19 mouse cellular contexts compared by ENCODE assay signal in genomic region chr10:22303736-22304135, GRCm38 (mm10). TPM values are rescaled to one million over a fixed set of nuclear protein-coding genes. Genes with fewer than 3 reads are reported as not detected.
DNase-seq lines count a peak whose midpoint lies in the region; ATAC-seq and TF ChIP-seq lines count a peak whose summit lies in the region.
"Had no signal": no experiment of that assay in that cellular context is flagged by ENCODE, and none has a peak within 500 bp of the region (broad histone marks: within the 10 kb centered on the region; RNA-seq: fewer than 3 reads in every experiment).

No protein-coding gene starts in this region.

- no peaks in the 10 kb centered on the region for H3K27me3 ChIP-seq in spleen, adult 2 months (ENCODE audit: control insufficient read depth, insufficient read depth, low read length)
- no peaks in the 10 kb centered on the region for H3K27me3 ChIP-seq in liver, embryonic 12.5 days (replicated peaks)
- H3K27me3 ChIP-seq in hindbrain, embryonic 13.5 days = no peaks in the 10 kb centered on the region
- H3K27me3 ChIP-seq: embryonic facial prominence, embryonic 13.5 days; forebrain, embryonic 12.5 days; heart, embryonic 12.5 days; hindbrain, embryonic 15.5 days had no signal

- WGBS in spleen, adult 2 months = 58% methylated on average over 6 of the region's 6 CpGs
- WGBS in liver, embryonic 12.5 days (ENCODE audit: insufficient replicate concordance) = 68% methylated on average over 6 of the region's 6 CpGs
- 89% methylated on average over 6 of the region's 6 CpGs for WGBS in hindbrain, embryonic 13.5 days

- ATAC-seq in inflammation-experienced regulatory T-cells, adult 6 months = peak; percentile 2
- no peak for ATAC-seq in liver, embryonic 12.5 days
- no peak for ATAC-seq in hindbrain, embryonic 13.5 days (ENCODE audit: low FRiP score)
- ATAC-seq: forebrain, embryonic 16.5 days had no signal

- peaks cover 3% of the 10 kb centered on the region; the same call in 1 of the 2 replicates for H3K36me3 ChIP-seq in spleen, adult 2 months (ENCODE audit: control insufficient read depth, insufficient read depth, low read length)
- no peaks in the 10 kb centered on the region for H3K36me3 ChIP-seq in liver, embryonic 12.5 days
- H3K36me3 ChIP-seq in hindbrain, embryonic 13.5 days = no peaks in the 10 kb centered on the region
- H3K36me3 ChIP-seq: embryonic facial prominence, embryonic 13.5 days; forebrain, embryonic 12.5 days; heart, embryonic 12.5 days; hindbrain, embryonic 10.5 days; hindbrain, embryonic 15.5 days had no signal

- no peak overlapping the region for H3K4me2 ChIP-seq in liver, embryonic 12.5 days
- no peak overlapping the region for H3K4me2 ChIP-seq in hindbrain, embryonic 13.5 days
- H3K4me2 ChIP-seq: embryonic facial prominence, embryonic 13.5 days; forebrain, embryonic 12.5 days; heart, embryonic 12.5 days; hindbrain, embryonic 15.5 days had no signal

- H3K9ac ChIP-seq in liver, embryonic 12.5 days = no peak overlapping the region
- H3K9ac ChIP-seq in hindbrain, embryonic 13.5 days = no peak overlapping the region
- H3K9ac ChIP-seq: embryonic facial prominence, embryonic 13.5 days; forebrain, embryonic 12.5 days; heart, embryonic 12.5 days; hindbrain, embryonic 15.5 days had no signal

- no peaks in the 10 kb centered on the region for H3K9me3 ChIP-seq in liver, embryonic 12.5 days (replicated peaks)
- no peaks in the 10 kb centered on the region for H3K9me3 ChIP-seq in hindbrain, embryonic 13.5 days
- H3K9me3 ChIP-seq: embryonic facial prominence, embryonic 13.5 days; forebrain, embryonic 12.5 days; G1E; heart, embryonic 12.5 days; hindbrain, embryonic 10.5 days; hindbrain, embryonic 15.5 days had no signal

- peak overlapping the region; percentile 60; the same call in 1 of the 2 replicates for H3K27ac ChIP-seq in spleen, adult 2 months (ENCODE audit: insufficient read depth, low read length)
- no peak overlapping the region for H3K27ac ChIP-seq in liver, embryonic 12.5 days
- H3K27ac ChIP-seq in hindbrain, embryonic 13.5 days = no peak overlapping the region
- H3K27ac ChIP-seq: embryonic facial prominence, embryonic 13.5 days; forebrain, embryonic 12.5 days; hindbrain, embryonic 10.5 days; hindbrain, embryonic 15.5 days had no signal

- no peak for DNase-seq in spleen, adult 2 months (ENCODE audit: low read depth in 1 of 2, low spot score in 2 of 2)
- DNase-seq in spleen, postnatal 10 days (ENCODE audit: low spot score in 2 of 2) = no peak
- DNase-seq in thymus, postnatal 4 days = peak; percentile 19
- no peak for DNase-seq in thymus, adult 18-20 months
- DNase-seq: adrenal gland, postnatal 10 days; cerebellum, adult 11 months; cerebellum, adult 8-10 months; cerebellum, postnatal 25 days; gastrocnemius, postnatal 14 days had no signal

- TF ChIP-seq POLR2A in spleen, adult 2 months (IDR thresholded peaks at IDR 0.05; ENCODE audit: low read depth, low read length) = no peak

- peaks cover 29% of the 10 kb centered on the region for H3K4me1 ChIP-seq in spleen, adult 2 months (ENCODE audit: control insufficient read depth, insufficient read depth, insufficient read length)
- no peaks in the 10 kb centered on the region for H3K4me1 ChIP-seq in liver, embryonic 12.5 days
- no peaks in the 10 kb centered on the region for H3K4me1 ChIP-seq in hindbrain, embryonic 13.5 days (replicated peaks)
- H3K4me1 ChIP-seq: embryonic facial prominence, embryonic 13.5 days; forebrain, embryonic 12.5 days; heart, embryonic 12.5 days; hindbrain, embryonic 10.5 days; hindbrain, embryonic 15.5 days had no signal

- TF ChIP-seq CTCF in spleen, adult 2 months (IDR thresholded peaks at IDR 0.05; ENCODE audit: extremely low read depth, insufficient read depth, insufficient read length, insufficient replicate concordance) = no peak

- H3K4me3 ChIP-seq in spleen, adult 2 months (ENCODE audit: extremely low read depth, insufficient read depth, insufficient read length) = no peak overlapping the region
- H3K4me3 ChIP-seq in liver, embryonic 12.5 days = no peak overlapping the region
- H3K4me3 ChIP-seq in hindbrain, embryonic 13.5 days = no peak overlapping the region
- H3K4me3 ChIP-seq: embryonic facial prominence, embryonic 13.5 days; forebrain, embryonic 12.5 days; heart, embryonic 12.5 days; hindbrain, embryonic 10.5 days; hindbrain, embryonic 15.5 days had no signal

RNA-seq across cellular contexts. Expression of gene Raet1d, which starts 56.6 kb away (rescaled TPM):
- polyA plus RNA-seq in spleen, adult 2 months (2012; rRNA removed) = not detected in 2 replicates
- polyA plus RNA-seq in inflammation-experienced regulatory T-cells, adult 6 months (2017; shearing (Covaris generic)) = not detected
- 6.0 and 7.1 TPM in 2 replicates for polyA plus RNA-seq in liver, embryonic 12.5 days (2016; fragmentation: Nextera tagmentation; extraction: Ambion mirVana)
- polyA plus RNA-seq in hindbrain, embryonic 13.5 days (2015; fragmentation: Nextera tagmentation; extraction: Ambion mirVana) = 3.7 and 5.3 TPM in 2 replicates
- polyA plus RNA-seq: G1E had no signal
